Mouse (Mus musculus): ENCODE measurements around the gene Fnbp4. TPM values are rescaled to one million over a fixed set of nuclear protein-coding genes. Genes with fewer than 3 reads are reported as not detected.

The Fnbp4 gene
- total and polyA plus RNA-seq, 2 experiments from 2014 or later: 51.3 to 67.7 TPM

DNA sequence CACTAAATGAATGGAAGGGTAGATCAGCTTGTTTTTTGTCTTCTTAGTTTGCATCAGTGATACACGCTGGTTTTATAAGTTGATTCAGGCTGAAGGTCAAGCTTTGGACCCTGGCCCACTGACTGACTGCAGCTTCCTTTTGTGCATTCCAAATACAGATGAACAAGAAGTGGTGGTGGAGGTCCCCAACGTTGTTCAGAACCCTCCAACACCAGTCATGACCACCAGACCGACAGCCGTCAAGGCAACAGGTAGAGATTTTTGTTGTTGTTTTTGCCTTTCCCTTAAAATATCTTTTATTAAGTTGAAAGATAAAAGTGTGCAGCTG, 1.3 kb downstream of the Fnbp4 start:
- no peaks in the 10 kb centered on the region for H3K27me3 ChIP-seq (ENCODE audit: insufficient read depth, low read length)
- ATAC-seq: no peak
- H3K4me2 ChIP-seq (ENCODE audit: low read depth, low read length): peak overlapping the region; percentile 85
- H3K9me3 ChIP-seq (ENCODE audit: low read length): no peaks in the 10 kb centered on the region
- peaks cover 7% of the 10 kb centered on the region for H3K36me3 ChIP-seq (ENCODE audit: insufficient read depth, low read length)
- peak overlapping the region; percentile 99; the same call in 1 of the 2 replicates for H3K27ac ChIP-seq
- H3K4me3 ChIP-seq (ENCODE audit: low read length): peak overlapping the region; percentile 98
- peak overlapping the region; percentile 98 for H3K9ac ChIP-seq (replicated peaks; ENCODE audit: low read length)
- H3K4me1 ChIP-seq (ENCODE audit: insufficient read depth, low read length): peaks cover 6% of the 10 kb centered on the region; the same call in 1 of the 2 replicates
- TF ChIP-seq CTCF (IDR thresholded peaks at IDR 0.05; ENCODE audit: low read depth): no peak
- WGBS: 9% methylated on average over 4 of the region's 4 CpGs
- peak; percentile 5 for DNase-seq (ENCODE audit: low spot score)

DNA sequence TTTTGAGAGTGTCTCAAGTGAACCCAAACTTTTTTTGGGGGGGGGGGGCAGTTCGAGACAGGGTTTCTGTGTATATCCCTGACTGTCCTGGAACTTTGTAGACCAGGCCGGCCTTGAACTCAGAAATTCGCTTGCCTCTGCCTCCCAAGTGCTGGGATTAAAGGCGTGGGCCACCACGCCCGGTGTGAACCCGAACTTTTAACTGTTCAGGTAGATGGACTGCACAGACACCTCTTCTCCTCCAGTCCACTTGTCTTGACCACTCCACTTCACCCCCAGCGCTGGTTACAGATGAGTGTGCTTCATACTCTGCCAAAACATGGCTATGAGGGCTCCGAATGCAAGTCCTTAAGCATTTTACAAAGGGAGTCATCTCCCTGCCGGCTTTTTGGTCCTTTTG, 2.0 kb downstream of the Fnbp4 start:
- 94% methylated on average over 10 of the region's 10 CpGs for WGBS
- Histone ChIP-seq H3K9ac (replicated peaks; ENCODE audit: low read length) (no peak overlapping the region), H3K27ac (no peak overlapping the region), H3K27me3 (ENCODE audit: insufficient read depth, low read length) (no peaks in the 10 kb centered on the region), H3K36me3 (ENCODE audit: insufficient read depth, low read length) (peaks cover 8% of the 10 kb centered on the region), H3K4me3 (ENCODE audit: low read length) (peak overlapping the region; percentile 98), H3K4me1 (ENCODE audit: insufficient read depth, low read length) (peaks cover 6% of the 10 kb centered on the region; the same call in 1 of the 2 replicates), H3K9me3 (ENCODE audit: low read length) (no peaks in the 10 kb centered on the region), H3K4me2 (ENCODE audit: low read depth, low read length) (peak overlapping the region; percentile 85)
- DNase-seq (ENCODE audit: low spot score) (no peak), ATAC-seq (no peak)
- no peak for TF ChIP-seq CTCF (IDR thresholded peaks at IDR 0.05; ENCODE audit: low read depth)

DNA sequence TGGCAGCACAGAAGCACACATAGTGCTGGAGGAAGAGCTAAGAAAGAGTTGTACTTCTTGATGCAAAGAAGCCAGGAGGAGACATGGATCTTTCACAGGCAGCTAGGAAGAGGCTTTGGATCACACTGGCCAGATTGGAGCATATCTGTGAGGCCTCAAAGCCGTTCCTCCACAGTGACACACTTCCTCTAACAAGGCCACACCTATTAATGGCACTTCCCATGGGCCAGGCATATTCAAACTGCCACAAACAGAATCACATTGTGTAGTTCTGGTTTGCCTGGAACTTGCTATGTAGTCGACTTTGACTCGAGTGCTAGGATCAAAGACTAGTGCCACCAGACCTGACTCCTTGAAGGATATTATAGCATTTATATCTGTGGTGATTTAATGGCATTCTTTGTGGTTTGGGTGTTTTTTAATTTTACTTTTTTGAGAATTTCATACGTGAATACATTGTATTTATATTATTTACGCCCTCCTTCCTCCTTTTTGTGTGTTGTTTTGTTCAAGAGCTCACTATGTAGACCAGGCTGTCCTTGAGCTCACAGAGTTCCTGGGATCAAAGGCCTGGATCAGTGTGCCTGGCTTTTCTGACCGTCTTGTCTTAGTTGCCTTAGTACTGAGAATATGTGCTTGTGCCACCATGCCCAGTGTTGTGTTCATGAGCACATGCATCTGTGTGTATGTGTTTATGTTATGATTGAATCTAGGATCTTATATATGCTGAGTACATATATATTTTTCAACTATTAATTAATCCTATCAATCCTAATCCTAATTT, 4.7 kb downstream of the Fnbp4 start:
- no peak overlapping the region for H3K9ac ChIP-seq (replicated peaks; ENCODE audit: low read length)
- no peak for TF ChIP-seq CTCF (IDR thresholded peaks at IDR 0.05; ENCODE audit: low read depth)
- no peak overlapping the region for H3K4me3 ChIP-seq (ENCODE audit: low read length)
- no peak for ATAC-seq
- H3K36me3 ChIP-seq (ENCODE audit: insufficient read depth, low read length): peaks cover 33% of the 10 kb centered on the region
- peaks cover 6% of the 10 kb centered on the region; the same call in 1 of the 2 replicates for H3K4me1 ChIP-seq (ENCODE audit: insufficient read depth, low read length)
- WGBS: 82% methylated on average over 6 of the region's 6 CpGs
- no peaks in the 10 kb centered on the region for H3K9me3 ChIP-seq (ENCODE audit: low read length)
- no peak overlapping the region for H3K27ac ChIP-seq
- no peak overlapping the region for H3K4me2 ChIP-seq (ENCODE audit: low read depth, low read length)
- no peak for DNase-seq (ENCODE audit: low spot score)
- no peaks in the 10 kb centered on the region for H3K27me3 ChIP-seq (ENCODE audit: insufficient read depth, low read length)

DNA sequence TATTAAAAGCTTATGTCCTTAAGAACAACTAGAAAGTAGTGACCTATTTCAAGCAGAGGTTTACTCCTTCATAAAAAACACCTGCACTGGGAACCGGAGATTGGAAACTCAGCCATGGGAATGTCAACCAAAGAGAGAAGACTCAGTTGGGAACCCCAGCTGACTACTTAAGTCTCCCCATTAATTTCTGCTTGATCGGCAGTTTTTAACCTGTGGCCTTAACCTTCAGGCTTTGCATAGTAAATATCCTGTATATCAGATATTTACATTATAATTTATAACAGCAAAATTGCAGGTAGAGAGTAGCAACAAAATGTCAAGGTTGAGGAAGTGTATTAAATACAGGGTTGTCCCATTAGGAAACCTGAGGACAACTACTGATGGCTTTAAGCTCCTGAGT, 8.4 kb downstream of the Fnbp4 start:
- no peak overlapping the region for H3K4me3 ChIP-seq (ENCODE audit: low read length)
- H3K4me1 ChIP-seq (ENCODE audit: insufficient read depth, low read length): peaks cover 6% of the 10 kb centered on the region; the same call in 1 of the 2 replicates
- H3K9me3 ChIP-seq (ENCODE audit: low read length): no peaks in the 10 kb centered on the region
- H3K9ac ChIP-seq (replicated peaks; ENCODE audit: low read length): no peak overlapping the region
- H3K27me3 ChIP-seq (ENCODE audit: insufficient read depth, low read length): no peaks in the 10 kb centered on the region
- DNase-seq (ENCODE audit: low spot score) (no peak), ATAC-seq (no peak)
- H3K4me2 ChIP-seq (ENCODE audit: low read depth, low read length): no peak overlapping the region
- no peak for TF ChIP-seq CTCF (IDR thresholded peaks at IDR 0.05; ENCODE audit: low read depth)
- peaks cover 50% of the 10 kb centered on the region for H3K36me3 ChIP-seq (ENCODE audit: insufficient read depth, low read length)
- no peak overlapping the region for H3K27ac ChIP-seq
- 94% methylated on average over 2 of the region's 2 CpGs for WGBS

DNA sequence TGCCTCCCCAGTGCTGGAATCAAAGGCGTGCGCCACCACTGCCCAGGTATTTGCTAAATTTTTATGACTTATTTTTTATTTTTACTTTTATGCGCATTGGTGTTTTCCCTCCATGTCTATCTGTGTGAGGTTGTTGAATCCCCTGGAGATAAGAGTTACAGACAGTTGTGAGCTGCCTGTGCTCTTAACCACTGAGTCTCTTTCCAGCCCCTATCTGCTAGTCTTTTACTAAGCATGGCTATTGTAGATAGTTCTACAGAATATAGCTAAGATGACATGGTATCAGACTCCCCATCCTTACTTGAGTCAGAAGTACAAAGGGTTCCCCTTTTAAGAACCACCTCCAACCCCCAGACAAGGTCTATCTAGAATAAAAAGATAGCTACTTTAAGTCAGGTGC, 9.0 kb downstream of the Fnbp4 start:
- Histone ChIP-seq H3K27me3 (ENCODE audit: insufficient read depth, low read length) (no peaks in the 10 kb centered on the region), H3K4me2 (ENCODE audit: low read depth, low read length) (no peak overlapping the region), H3K9me3 (ENCODE audit: low read length) (no peaks in the 10 kb centered on the region), H3K9ac (replicated peaks; ENCODE audit: low read length) (no peak overlapping the region), H3K36me3 (ENCODE audit: insufficient read depth, low read length) (peaks cover 56% of the 10 kb centered on the region), H3K4me1 (ENCODE audit: insufficient read depth, low read length) (peaks cover under 1% of the 10 kb centered on the region; the same call in 1 of the 2 replicates), H3K27ac (no peak overlapping the region), H3K4me3 (ENCODE audit: low read length) (no peak overlapping the region)
- DNase-seq (ENCODE audit: low spot score) (no peak), ATAC-seq (no peak)
- TF ChIP-seq CTCF (IDR thresholded peaks at IDR 0.05; ENCODE audit: low read depth): no peak
- over 99% methylated on average over 3 of the region's 3 CpGs for WGBS

DNA sequence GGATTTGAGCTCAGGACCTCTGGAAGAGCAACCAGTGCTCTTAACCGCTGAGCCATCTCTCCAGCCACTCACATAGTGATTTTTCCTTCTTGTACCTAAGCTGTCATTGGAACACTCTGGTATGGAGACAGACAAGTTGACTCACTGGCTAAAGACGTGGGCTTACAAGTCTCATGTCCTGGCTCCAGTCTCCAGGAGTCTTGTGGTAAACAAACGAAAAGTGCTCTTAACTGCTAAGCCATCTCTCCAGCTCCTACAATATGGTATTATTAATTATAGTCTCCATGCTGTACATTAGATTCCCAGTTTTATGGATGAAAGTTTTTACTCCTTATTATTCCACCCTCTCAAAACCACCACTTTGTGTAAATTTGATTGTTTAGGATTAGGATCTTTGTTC, 20.0 kb downstream of the Fnbp4 start:
- Histone ChIP-seq H3K4me2 (ENCODE audit: low read depth, low read length) (no peak overlapping the region), H3K4me1 (ENCODE audit: insufficient read depth, low read length) (no peaks in the 10 kb centered on the region), H3K4me3 (ENCODE audit: low read length) (no peak overlapping the region), H3K9me3 (ENCODE audit: low read length) (no peaks in the 10 kb centered on the region), H3K9ac (replicated peaks; ENCODE audit: low read length) (no peak overlapping the region), H3K27me3 (ENCODE audit: insufficient read depth, low read length) (no peaks in the 10 kb centered on the region), H3K36me3 (ENCODE audit: insufficient read depth, low read length) (peaks cover 61% of the 10 kb centered on the region), H3K27ac (no peak overlapping the region)
- TF ChIP-seq CTCF (IDR thresholded peaks at IDR 0.05; ENCODE audit: low read depth): no peak
- 85% methylated on average over 3 of the region's 3 CpGs for WGBS
- ATAC-seq: no peak
- no peak for DNase-seq (ENCODE audit: low spot score)

DNA sequence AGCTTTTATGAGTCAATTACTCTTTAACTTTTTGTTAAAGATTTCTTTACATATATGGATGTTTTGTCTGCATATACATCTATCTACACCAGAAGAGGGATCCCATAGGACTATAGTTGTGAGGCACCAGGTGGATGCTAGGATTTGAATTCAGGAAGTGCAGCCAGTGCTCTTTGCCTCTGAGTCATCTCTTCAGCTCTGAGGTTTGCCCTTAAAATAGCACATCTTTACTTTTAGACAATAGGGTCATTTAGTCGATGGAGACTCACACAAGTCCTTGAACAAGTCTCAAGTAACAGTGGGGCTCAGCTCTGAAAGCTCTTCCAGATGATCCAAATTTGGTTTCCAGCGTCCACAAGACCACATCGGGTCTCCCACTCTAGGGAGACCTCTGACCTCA, 36.2 kb downstream of the Fnbp4 start:
- Histone ChIP-seq H3K27ac (no peak overlapping the region), H3K9ac (replicated peaks; ENCODE audit: low read length) (no peak overlapping the region), H3K4me2 (ENCODE audit: low read depth, low read length) (no peak overlapping the region), H3K4me3 (ENCODE audit: low read length) (no peak overlapping the region), H3K9me3 (ENCODE audit: low read length) (no peaks in the 10 kb centered on the region), H3K4me1 (ENCODE audit: insufficient read depth, low read length) (no peaks in the 10 kb centered on the region), H3K36me3 (ENCODE audit: insufficient read depth, low read length) (peaks cover 31% of the 10 kb centered on the region), H3K27me3 (ENCODE audit: insufficient read depth, low read length) (0 out of 2 replicates have a peak, but pooled peaks cover 4% of the 10 kb centered on the region)
- ATAC-seq (no peak), DNase-seq (ENCODE audit: low spot score) (no peak)
- TF ChIP-seq CTCF (IDR thresholded peaks at IDR 0.05; ENCODE audit: low read depth): no peak
- WGBS: 43% methylated on average over 3 of the region's 3 CpGs

Measured in hindbrain, postnatal 0 days (tissue).